Mouse (Mus musculus): ENCODE measurements around the gene Dgkd.

DNA sequence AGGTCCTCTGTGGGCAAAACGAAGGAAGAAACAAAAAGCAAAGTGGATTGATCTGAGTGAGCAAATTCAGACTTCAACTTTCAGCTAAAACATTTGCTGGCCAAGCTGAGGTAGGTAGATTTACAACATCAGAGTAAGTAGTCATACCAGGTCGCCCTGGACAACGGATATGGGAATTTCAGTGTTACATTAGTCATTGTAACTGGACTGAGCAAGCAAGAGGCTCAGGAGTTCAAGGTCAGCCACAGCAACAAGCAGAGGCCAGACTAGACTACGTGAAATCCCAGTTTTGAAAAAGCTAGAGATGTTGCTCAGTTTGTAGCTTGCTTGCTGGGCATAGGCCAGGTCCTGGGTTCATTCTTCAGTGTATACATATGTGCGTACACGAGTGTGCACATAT is 27.1 kb upstream of the Dgkd start:
- no peak for TF ChIP-seq CTCF (conservative IDR thresholded peaks at IDR 0.05; ENCODE audit: insufficient read depth, insufficient read length, low read depth, low read length)
- no peak for TF ChIP-seq POLR2A (IDR thresholded peaks at IDR 0.05; ENCODE audit: low read depth, low read length)
